Mouse (Mus musculus): ENCODE data around the gene Mpv17l2.

The Mpv17l2 gene

GRCm38 (mm10) chr8:70766571-70767440, 6.1 kb upstream of the Mpv17l2 start:
- peak; percentile 95 for DNase-seq (ENCODE audit: low read depth, low spot score)

- DNase-seq (ENCODE audit: low read depth, low spot score): peak; percentile 71
These were observed 5.3 kb upstream of the Mpv17l2 start for GRCm38 (mm10) chr8:70765838-70766570.

- no peak for DNase-seq (ENCODE audit: low read depth, low spot score)
These were observed 4.6 kb upstream of the Mpv17l2 start for GRCm38 (mm10) chr8:70765329-70765728.

GRCm38 (mm10) chr8:70764676-70765075, 3.9 kb upstream of the Mpv17l2 start:
- no peak for DNase-seq (ENCODE audit: low read depth, low spot score)

GRCm38 (mm10) chr8:70764026-70764425, 3.3 kb upstream of the Mpv17l2 start:
- DNase-seq (ENCODE audit: low read depth, low spot score): no peak

GRCm38 (mm10) chr8:70763354-70763753, 2.6 kb upstream of the Mpv17l2 start:
- DNase-seq (ENCODE audit: low read depth, low spot score): peak; percentile 83

GRCm38 (mm10) chr8:70762118-70762517, 1.4 kb upstream of the Mpv17l2 start:
- DNase-seq (ENCODE audit: low read depth, low spot score): no peak

- DNase-seq (ENCODE audit: low read depth, low spot score): no peak
These were observed 396 bp downstream of the Mpv17l2 start for GRCm38 (mm10) chr8:70760350-70760749.

- peak; percentile 70 for DNase-seq (ENCODE audit: low read depth, low spot score)
These were observed 1.9 kb downstream of the Mpv17l2 start for GRCm38 (mm10) chr8:70758616-70759561.

GRCm38 (mm10) chr8:70758308-70758615, 2.5 kb downstream of the Mpv17l2 start:
- no peak for DNase-seq (ENCODE audit: low read depth, low spot score)

- peak; percentile 71 for DNase-seq (ENCODE audit: low read depth, low spot score)
These were observed 3.0 kb downstream of the Mpv17l2 start for GRCm38 (mm10) chr8:70757523-70758307.

- DNase-seq (ENCODE audit: low read depth, low spot score): no peak
These were observed 4.2 kb downstream of the Mpv17l2 start for GRCm38 (mm10) chr8:70756476-70757040.

GRCm38 (mm10) chr8:70755661-70756475, 4.9 kb downstream of the Mpv17l2 start:
- no peak for DNase-seq (ENCODE audit: low read depth, low spot score)

- DNase-seq (ENCODE audit: low read depth, low spot score): peak; percentile 55
These were observed 5.7 kb downstream of the Mpv17l2 start for GRCm38 (mm10) chr8:70754871-70755660.

- peak; percentile 100 for DNase-seq (ENCODE audit: low read depth, low spot score)
These were observed 6.5 kb downstream of the Mpv17l2 start, which contains the start of gene Rab3a for GRCm38 (mm10) chr8:70754043-70754870. Gene Rab3a, plus strand, starts transcription at chr8:70754679.

GRCm38 (mm10) chr8:70753151-70753550, 7.6 kb downstream of the Mpv17l2 start:
- DNase-seq (ENCODE audit: low read depth, low spot score): no peak

- DNase-seq (ENCODE audit: low read depth, low spot score): peak; percentile 88
These were observed 8.6 kb downstream of the Mpv17l2 start for GRCm38 (mm10) chr8:70752000-70752764.
